Mouse (Mus musculus): ENCODE data around the gene Kif5a. TPM values are rescaled to one million over a fixed set of nuclear protein-coding genes. Genes with fewer than 3 reads are reported as not detected.

The Kif5a gene
- total RNA-seq (2012; rRNA removed) (1.3 and 2.1 TPM in 2 replicates), total RNA-seq (2014; rRNA removed) (not detected in 2 replicates), polyA plus RNA-seq (2012; ENCODE audit: insufficient read length, low read depth) (0.14 and 0.46 TPM in 2 replicates)

- peak within 1 kb of the TSS; percentile 61 for H3K4me2 ChIP-seq (ENCODE audit: insufficient read depth, low read depth, poor library complexity, severe bottlenecking)
- peak within 1 kb of the TSS; percentile 29 to 65 (median 36) for H3K4me3 ChIP-seq (replicated peaks in 1 of 3; ENCODE audit: low read depth in 2 of 3, low read length in 2 of 3, poor library complexity in 1 of 3)
- H3K9me3 ChIP-seq (replicated peaks; ENCODE audit: low read length) = no peaks in the 10 kb centered on the region
- H3K79me2 ChIP-seq (replicated peaks; ENCODE audit: control insufficient read depth, extremely low read depth, insufficient read depth, poor library complexity, severe bottlenecking) = peaks cover 12% of the 10 kb centered on the region
- H3K4me1 ChIP-seq (ENCODE audit: control insufficient read depth in 1 of 2, insufficient read depth in 2 of 2) = peaks cover 11 to 14% of the 10 kb centered on the region in 2 experiments
- no peak for DNase-seq (ENCODE audit: extremely low read depth)
- no peak within 1 kb of the TSS for H3K27ac ChIP-seq (ENCODE audit: insufficient read depth, low read depth)
- H3K9ac ChIP-seq (ENCODE audit: insufficient read depth, low read depth) = peak within 1 kb of the TSS; percentile 15; the same call in 1 of the 2 replicates
- dilution Hi-C loops (cut with MboI; ENCODE audit: extremely low pct_ligation_motif_present, extremely low pct_unique_long_range_greater_than_20kb, low sequenced_read_pairs) = no loop called here
- TF ChIP-seq HCFC1 (IDR thresholded peaks at IDR 0.05; ENCODE audit: low read depth, low read length) = no peak
- peak; percentile 44; the same call in 1 of the 2 replicates for TF ChIP-seq MXI1 (IDR thresholded peaks at IDR 0.05; ENCODE audit: low read depth, low read length)
- no peak for TF ChIP-seq TBP (conservative IDR thresholded peaks at IDR 0.05; ENCODE audit: low read depth, low read length)
- TF ChIP-seq POLR2A (IDR thresholded peaks at IDR 0.05; ENCODE audit: low read depth, low read length) = peak; percentile 29; the same call in 1 of the 2 replicates
- peaks cover 61% of the 10 kb centered on the region for H3K27me3 ChIP-seq (replicated peaks)
- in situ Hi-C loops (cut with MboI; ENCODE audit: low pct_ligation_motif_present, low pct_unique_long_range_greater_than_20kb, low sequenced_read_pairs) = no loop called here
- H3K36me3 ChIP-seq (replicated peaks in 1 of 2; ENCODE audit: control insufficient read depth in 1 of 2, insufficient read depth in 1 of 2, low read length in 1 of 2) = peaks cover 0 to 3% of the 10 kb centered on the region in 2 experiments
Measured at GRCm38 (mm10) chr10:127262548-127263398, at the start of gene Kif5a. Gene Kif5a (minus strand): TSS chr10:127263348.

DNA sequence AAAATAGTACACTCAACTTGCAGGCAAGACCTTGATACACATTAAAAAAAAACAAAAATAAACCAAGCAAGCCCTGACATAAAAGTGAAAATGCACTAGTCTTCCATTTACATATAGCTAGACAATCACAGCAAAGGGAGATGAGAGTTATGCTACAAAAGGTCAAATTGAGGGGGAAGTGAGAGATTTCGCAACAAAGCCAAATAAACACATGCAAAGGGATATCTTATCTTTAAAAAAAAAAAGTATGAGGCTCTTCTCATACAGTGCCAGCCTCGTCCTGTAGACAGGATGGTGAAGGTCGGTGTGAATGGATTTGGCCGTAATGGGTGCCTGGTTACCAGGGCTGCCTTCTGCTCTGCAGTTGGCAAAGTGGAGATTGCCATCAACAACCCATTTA lies 49.7 kb upstream of the Kif5a start:
- H3K4me1 ChIP-seq (ENCODE audit: control insufficient read depth in 1 of 2, insufficient read depth in 2 of 2) = peaks cover 5 to 17% of the 10 kb centered on the region in 2 experiments
- H3K27ac ChIP-seq (ENCODE audit: insufficient read depth, low read depth) = no peak overlapping the region
- in situ Hi-C loops (cut with MboI; ENCODE audit: low pct_ligation_motif_present, low pct_unique_long_range_greater_than_20kb, low sequenced_read_pairs) = no loop called here
- no peak overlapping the region for H3K4me3 ChIP-seq (replicated peaks in 1 of 3; ENCODE audit: low read depth in 2 of 3, low read length in 2 of 3, poor library complexity in 1 of 3)
- H3K36me3 ChIP-seq (replicated peaks in 1 of 2; ENCODE audit: control insufficient read depth in 1 of 2, insufficient read depth in 1 of 2, low read length in 1 of 2) = peaks cover 18 to 21% of the 10 kb centered on the region in 2 experiments
- H3K27me3 ChIP-seq (replicated peaks) = no peaks in the 10 kb centered on the region
- DNase-seq (ENCODE audit: extremely low read depth) = no peak
- H3K4me2 ChIP-seq (ENCODE audit: insufficient read depth, low read depth, poor library complexity, severe bottlenecking) = no peak overlapping the region; the same call in 1 of the 2 replicates
- no peaks in the 10 kb centered on the region for H3K9me3 ChIP-seq (replicated peaks; ENCODE audit: low read length)
- TF ChIP-seq NRF1 (IDR thresholded peaks at IDR 0.05; ENCODE audit: low read depth, low read length) = no peak
- TF ChIP-seq CHD1 (IDR thresholded peaks at IDR 0.05; ENCODE audit: low read depth, low read length) = no peak
- no peak for TF ChIP-seq MYC (IDR thresholded peaks at IDR 0.05; ENCODE audit: low read depth, low read length)
- TF ChIP-seq ZMIZ1 (IDR thresholded peaks at IDR 0.05; ENCODE audit: low read depth, low read length) = no peak
- TF ChIP-seq RAD21 (IDR thresholded peaks at IDR 0.05; ENCODE audit: low read depth, low read length) = no peak
- TF ChIP-seq SIN3A (IDR thresholded peaks at IDR 0.05; ENCODE audit: low read length) = no peak
- no peak for TF ChIP-seq MAFK (IDR thresholded peaks at IDR 0.05; ENCODE audit: insufficient replicate concordance, low read length)
- no peak for TF ChIP-seq JUN (IDR thresholded peaks at IDR 0.05; ENCODE audit: insufficient read depth, low read depth, low read length)
- no peak for TF ChIP-seq POLR2AphosphoS2 (IDR thresholded peaks at IDR 0.05; ENCODE audit: low read depth, low read length)
- no peak for TF ChIP-seq IRF4 (IDR thresholded peaks at IDR 0.05; ENCODE audit: low read depth, low read length)
- no peak for TF ChIP-seq NELFE (IDR thresholded peaks at IDR 0.05; ENCODE audit: low read depth, low read length)
- TF ChIP-seq E2F4 (IDR thresholded peaks at IDR 0.05; ENCODE audit: insufficient replicate concordance, low read depth, low read length) = no peak
- TF ChIP-seq JUND (conservative IDR thresholded peaks at IDR 0.05; ENCODE audit: low read depth, low read length) = no peak
- no peak for TF ChIP-seq USF2 (conservative IDR thresholded peaks at IDR 0.05; ENCODE audit: low read depth, low read length)
- TF ChIP-seq ZNF384 (IDR thresholded peaks at IDR 0.05; ENCODE audit: low read depth, low read length) = no peak
- TF ChIP-seq PAX5 (IDR thresholded peaks at IDR 0.05; ENCODE audit: low read length) = no peak
- TF ChIP-seq ZKSCAN1 (IDR thresholded peaks at IDR 0.05; ENCODE audit: borderline replicate concordance, low read depth, low read length) = no peak
- H3K9ac ChIP-seq (ENCODE audit: insufficient read depth, low read depth) = no peak overlapping the region
- dilution Hi-C loops (cut with MboI; ENCODE audit: extremely low pct_ligation_motif_present, extremely low pct_unique_long_range_greater_than_20kb, low sequenced_read_pairs) = no loop called here
- H3K79me2 ChIP-seq (replicated peaks; ENCODE audit: control insufficient read depth, extremely low read depth, insufficient read depth, poor library complexity, severe bottlenecking) = peaks cover 19% of the 10 kb centered on the region
